Mouse (Mus musculus) layer of hippocampus, postnatal 36 days (tissue): ENCODE data around the gene Atp6v0b. TPM values are rescaled to one million over a fixed set of nuclear protein-coding genes. Genes with fewer than 3 reads are reported as not detected.

ENCODE experiments used
- DNase-seq, 2 experiments: peaks; one replicate each; pipeline ENCODE4 v3.0.0; 2022
- total RNA-seq, 2 experiments: library from RNA; stranded (reverse); gene quantifications; 2 replicates each; pipeline ENCODE4 v1.2.3; 2021

Atp6v0b gene
- total RNA-seq, 2 experiments from 2014 or later, result 418 to 429 TPM

DNA sequence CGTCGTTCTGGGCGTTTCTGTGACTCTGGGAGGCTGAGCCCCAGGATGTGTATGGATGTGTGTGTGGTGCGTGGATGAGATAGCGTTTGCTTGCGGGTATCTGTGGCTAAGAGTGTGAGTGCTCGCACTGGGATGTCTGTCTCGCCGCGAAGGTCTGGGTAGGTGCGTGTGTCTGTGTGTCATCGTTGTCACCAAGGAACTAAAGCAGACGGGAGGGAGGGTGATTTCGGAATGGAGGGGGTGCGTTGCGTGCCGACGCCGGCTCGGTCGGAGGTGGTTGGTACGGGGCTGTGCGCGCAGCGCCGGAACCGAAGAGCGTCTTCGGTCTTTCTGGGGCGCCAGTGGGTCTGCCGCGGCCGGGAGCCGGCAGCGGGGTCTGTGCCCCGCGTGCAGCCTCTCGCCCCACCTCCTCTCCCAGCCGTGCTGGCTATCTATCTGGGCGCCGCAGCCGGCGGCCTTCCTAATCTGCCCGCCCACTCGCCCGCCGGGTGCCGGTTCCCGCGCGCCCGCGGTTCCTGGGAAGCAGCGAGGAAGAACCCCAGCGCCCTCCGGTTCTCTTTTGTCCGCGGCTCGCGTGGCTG, 51.5 kb downstream of the Atp6v0b start:
- peak; percentile 64 to 67 for DNase-seq

DNA sequence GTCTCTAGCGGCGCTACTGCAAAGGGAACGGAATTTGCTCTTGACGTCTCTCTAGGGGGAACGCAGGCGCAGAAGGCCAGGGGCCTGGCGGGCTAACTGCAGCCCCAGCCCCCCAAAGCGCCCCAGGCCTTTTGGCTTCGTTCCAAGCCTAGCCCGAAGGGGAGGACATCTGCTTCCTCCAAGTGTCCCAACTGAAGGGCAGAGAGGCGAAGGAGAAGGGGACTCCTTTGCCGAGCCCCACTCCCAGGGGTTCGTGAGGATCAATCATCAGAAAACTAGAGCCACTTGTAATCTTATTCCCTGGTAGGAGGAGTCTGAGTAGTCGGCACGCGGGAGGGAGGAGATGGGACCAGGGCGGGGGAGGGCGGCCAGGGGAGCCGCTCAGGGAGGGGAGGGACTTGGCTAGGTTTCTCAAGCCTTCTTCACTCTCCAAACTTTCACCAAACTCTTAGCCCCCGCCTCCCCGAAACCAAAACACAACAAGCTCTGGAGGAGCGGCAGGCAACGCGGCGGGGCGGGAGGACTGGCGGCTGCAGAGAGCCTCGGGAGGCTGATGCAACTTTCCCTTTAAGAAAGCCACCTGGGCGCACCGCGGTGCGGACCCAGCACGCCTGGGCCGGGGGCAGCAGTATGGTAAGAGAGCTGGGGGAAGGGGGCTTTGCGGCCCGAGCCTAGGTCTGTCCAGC, 52.1 kb downstream of the Atp6v0b start:
- DNase-seq, result peak; percentile 46 to 52

DNA sequence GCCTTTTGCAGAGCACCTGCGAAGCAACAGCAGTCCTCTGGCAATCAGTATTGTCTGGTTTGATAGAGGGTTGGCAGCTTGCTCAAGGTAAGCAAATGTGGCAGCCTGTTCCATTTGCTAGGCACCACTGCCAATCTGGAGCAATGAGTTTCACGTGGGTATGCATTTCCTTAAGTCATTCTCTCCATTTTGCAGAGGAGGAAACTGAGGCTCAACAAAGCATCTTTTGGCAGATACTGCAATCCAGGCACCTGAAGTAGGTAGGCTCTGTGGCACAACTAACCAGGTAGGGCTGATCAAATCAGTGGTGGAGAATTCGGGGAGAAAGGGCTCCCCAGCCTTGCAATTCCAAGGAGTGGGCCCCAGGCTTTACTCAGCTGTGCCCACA, 52.7 kb downstream of the Atp6v0b start, which contains the start of gene Slc6a9:
Gene Slc6a9, plus strand, starts transcription at position 50 of the 388 bp plus-strand sequence.
- no peak for DNase-seq

Other genes with a start within 250 kb of the Atp6v0b start
- 10 to 100 TPM; 35.0 to 36.8 TPM for gene Dmap1, start 205.1 kb downstream of the Atp6v0b start, total RNA-seq
- gene Gm12845, start 162.9 kb downstream of the Atp6v0b start, total RNA-seq, result not detected
- gene Klf17, start 121.7 kb downstream of the Atp6v0b start, total RNA-seq, result not detected
- gene Slc6a9, start 52.8 kb downstream of the Atp6v0b start, total RNA-seq, result 10 to 100 TPM; 34.7 to 38.8 TPM
- 1 to 10 TPM in 1 of 2 experiments, under 1 TPM in 1; 0.52 to 1.5 TPM for gene Ccdc24, start 14.8 kb downstream of the Atp6v0b start, total RNA-seq
- gene B4galt2, start 3.8 kb downstream of the Atp6v0b start, total RNA-seq, result 10 to 100 TPM; 65.9 to 67.0 TPM
- gene Dph2, start 4.7 kb upstream of the Atp6v0b start, total RNA-seq, result 10 to 100 TPM; 10.9 to 11.5 TPM
- 100 to 1,000 TPM; 120 to 130 TPM for gene Ipo13, start 27.7 kb upstream of the Atp6v0b start, total RNA-seq
- gene Artn, start 42.4 kb upstream of the Atp6v0b start, total RNA-seq, result 1 to 10 TPM; 1.1 to 1.9 TPM
- 10 to 100 TPM; 43.3 to 45.3 TPM for gene St3gal3, start 247.6 kb upstream of the Atp6v0b start, total RNA-seq